Mouse (Mus musculus) heart, embryonic 12.5 days (tissue): ENCODE data around the gene Pear1. TPM values are rescaled to one million over a fixed set of nuclear protein-coding genes. Genes with fewer than 3 reads are reported as not detected.

ENCODE experiments used
- ATAC-seq: fragments of 200-750 bp; cut with Nextera tagmentation; 2 replicates; pipeline ENCODE4 v1.8.0; 2017; ENCODE audit warnings: moderate TSS enrichment, moderate library complexity; ENCODE audit not compliant: insufficient number of reproducible peaks, low FRiP score
- H3K27ac ChIP-seq: fragments of 300-500 bp; sonication (generic); 2 replicates; pipeline ENCODE4 v1.5.1; 2016; ENCODE audit warnings: mild to moderate bottlenecking, moderate library complexity; ENCODE audit not compliant: poor library complexity, severe bottlenecking
- H3K27me3 ChIP-seq: fragments of 300-500 bp; sonication (generic); replicated peaks from 2 replicates; pipeline ENCODE4 v1.6.1; 2016; ENCODE audit warnings: mild to moderate bottlenecking, moderate library complexity
- H3K36me3 ChIP-seq: fragments of 300-500 bp; sonication (generic); 2 replicates; pipeline ENCODE4 v1.6.1; 2016; ENCODE audit warnings: mild to moderate bottlenecking, moderate library complexity
- H3K4me1 ChIP-seq: fragments of 300-500 bp; sonication (generic); replicated peaks from 2 replicates; pipeline ENCODE4 v1.6.1; 2016; ENCODE audit warnings: mild to moderate bottlenecking
- H3K4me2 ChIP-seq: fragments of 300-500 bp; sonication (generic); 2 replicates; pipeline ENCODE4 v1.6.1; 2016; ENCODE audit warnings: mild to moderate bottlenecking, moderate library complexity
- H3K4me3 ChIP-seq: fragments of 300-500 bp; sonication (generic); 2 replicates; pipeline ENCODE4 v1.5.1; 2016; ENCODE audit warnings: mild to moderate bottlenecking
- H3K9ac ChIP-seq: fragments of 300-500 bp; sonication (generic); 2 replicates; pipeline ENCODE4 v1.6.1; 2016; ENCODE audit warnings: mild to moderate bottlenecking, moderate library complexity
- H3K9me3 ChIP-seq: fragments of 300-500 bp; sonication (generic); replicated peaks from 2 replicates; pipeline ENCODE4 v1.6.1; 2016; ENCODE audit warnings: mild to moderate bottlenecking, moderate library complexity
- WGBS: fragments of 180-500 bp; shearing (Covaris S2); methylation state at CpG from one replicate; pipeline ENCODE4 v1.1.7; 2016; 5-methylcytosine and 5-hydroxymethylcytosine counted together
- polyA plus RNA-seq: library from polyadenylated mRNA; unstranded; fragments of >200 nt; fragmentation: Nextera tagmentation; extraction: Ambion mirVana; gene quantifications from 2 replicates; pipeline ENCODE4 v1.2.1, GENCODE M21; 2016

The Pear1 gene
- polyA plus RNA-seq, 1 experiment from 2014 or later: 16.1 TPM

- ATAC-seq: no peak
- Histone ChIP-seq H3K9me3 (no peaks in the 10 kb centered on the region), H3K9ac (no peak overlapping the region), H3K27me3 (no peaks in the 10 kb centered on the region), H3K4me3 (no peak overlapping the region), H3K4me1 (no peaks in the 10 kb centered on the region), H3K27ac (no peak overlapping the region), H3K4me2 (no peak overlapping the region), H3K36me3 (peaks cover 91% of the 10 kb centered on the region)
- 84% methylated on average over 6 of the region's 6 CpGs for WGBS
Observed at GRCm38 (mm10) chr3:87728696-87729095, 95.4 kb downstream of the Pear1 start.

GRCm38 (mm10) chr3:87726191-87726590 lies 97.9 kb downstream of the Pear1 start:
- Histone ChIP-seq H3K4me3 (no peak overlapping the region), H3K4me2 (no peak overlapping the region), H3K36me3 (peaks cover 84% of the 10 kb centered on the region), H3K27ac (no peak overlapping the region), H3K9ac (no peak overlapping the region), H3K4me1 (no peaks in the 10 kb centered on the region), H3K27me3 (no peaks in the 10 kb centered on the region), H3K9me3 (no peaks in the 10 kb centered on the region)
- WGBS: 92% methylated on average over 7 of the region's 7 CpGs
- no peak for ATAC-seq

GRCm38 (mm10) chr3:87725396-87726160 lies 98.5 kb downstream of the Pear1 start:
- Histone ChIP-seq H3K4me3 (no peak overlapping the region), H3K27me3 (no peaks in the 10 kb centered on the region), H3K4me2 (no peak overlapping the region), H3K9ac (no peak overlapping the region), H3K27ac (no peak overlapping the region), H3K9me3 (no peaks in the 10 kb centered on the region), H3K4me1 (no peaks in the 10 kb centered on the region), H3K36me3 (peaks cover 86% of the 10 kb centered on the region)
- ATAC-seq: no peak
- WGBS: 90% methylated on average over 16 of the region's 16 CpGs

GRCm38 (mm10) chr3:87724556-87724955 lies 99.5 kb downstream of the Pear1 start:
- no peaks in the 10 kb centered on the region for H3K9me3 ChIP-seq
- H3K27ac ChIP-seq: no peak overlapping the region
- no peaks in the 10 kb centered on the region for H3K27me3 ChIP-seq
- no peak overlapping the region for H3K4me2 ChIP-seq
- H3K36me3 ChIP-seq: peaks cover 81% of the 10 kb centered on the region
- 65% methylated on average over 6 of the region's 6 CpGs for WGBS
- no peak for ATAC-seq
- H3K4me3 ChIP-seq: no peak overlapping the region
- no peak overlapping the region for H3K9ac ChIP-seq
- H3K4me1 ChIP-seq: no peaks in the 10 kb centered on the region

GRCm38 (mm10) chr3:87718525-87718924 lies 105.6 kb downstream of the Pear1 start:
- H3K36me3 ChIP-seq: peaks cover 79% of the 10 kb centered on the region
- 66% methylated on average over 2 of the region's 2 CpGs for WGBS

More at GRCm38 (mm10) chr3:87718525-87718924, 105.6 kb downstream of the Pear1 start:
- no peak overlapping the region for H3K4me3 ChIP-seq
- H3K9me3 ChIP-seq: no peaks in the 10 kb centered on the region
- H3K27ac ChIP-seq: no peak overlapping the region
- H3K27me3 ChIP-seq: no peaks in the 10 kb centered on the region
- no peak overlapping the region for H3K4me2 ChIP-seq
- ATAC-seq: no peak
- no peaks in the 10 kb centered on the region for H3K4me1 ChIP-seq
- no peak overlapping the region for H3K9ac ChIP-seq

Other genes with a start within 250 kb of the Pear1 start
- gene Arhgef11, start 206.7 kb downstream of the Pear1 start, polyA plus RNA-seq: 14.2 and 15.1 TPM in 2 replicates
- 0.30 and 0.46 TPM in 2 replicates for gene Lrrc71, start 75.7 kb downstream of the Pear1 start, polyA plus RNA-seq
- 0.26 and 0.30 TPM in 2 replicates for gene Ntrk1, start 29.1 kb downstream of the Pear1 start, polyA plus RNA-seq
- 0.21 TPM in 1 of 2 replicates, not detected in the other for gene Insrr, start 27.4 kb downstream of the Pear1 start, polyA plus RNA-seq
- gene Sh2d2a, start 22.4 kb upstream of the Pear1 start, polyA plus RNA-seq: 0.15 TPM in 1 of 2 replicates, not detected in the other
- gene Prcc, start 61.3 kb upstream of the Pear1 start, polyA plus RNA-seq: 11.2 and 11.5 TPM in 2 replicates
- 175 and 177 TPM in 2 replicates for gene Hdgf, start 82.0 kb upstream of the Pear1 start, polyA plus RNA-seq
- gene Mrpl24, start 95.2 kb upstream of the Pear1 start, polyA plus RNA-seq: 62.9 and 65.2 TPM in 2 replicates
- gene Isg20l2, start 106.0 kb upstream of the Pear1 start, polyA plus RNA-seq: 36.4 and 38.3 TPM in 2 replicates
- 13.6 and 14.1 TPM in 2 replicates for gene Rrnad1, start 106.4 kb upstream of the Pear1 start, polyA plus RNA-seq
- gene Crabp2, start 124.4 kb upstream of the Pear1 start, polyA plus RNA-seq: 7.3 and 8.0 TPM in 2 replicates
- 33.0 and 34.6 TPM in 2 replicates for gene Nes, start 146.8 kb upstream of the Pear1 start, polyA plus RNA-seq
- 0.09 and 0.15 TPM in 2 replicates for gene Bcan, start 175.9 kb upstream of the Pear1 start, polyA plus RNA-seq
- 0.08 and 0.17 TPM in 2 replicates for gene Hapln2, start 203.3 kb upstream of the Pear1 start, polyA plus RNA-seq
- 19.2 and 19.7 TPM in 2 replicates for gene Gpatch4, start 218.8 kb upstream of the Pear1 start, polyA plus RNA-seq
- 137 and 139 TPM in 2 replicates for gene Naxe, start 234.2 kb upstream of the Pear1 start, polyA plus RNA-seq